Mouse (Mus musculus) forebrain, embryonic 11.5 days (tissue): ENCODE results near the gene Plekhm1. TPM values are rescaled to one million over a fixed set of nuclear protein-coding genes. Genes with fewer than 3 reads are reported as not detected.
"Not testable (repeated sequence)": the region's sequence is repeated elsewhere in the genome, so short reads cannot be mapped to it uniquely, and the experiment has no call there.

Experiments used
- ATAC-seq: fragments of 200-750 bp; cut with Nextera tagmentation; replicated peaks from 2 replicates; pipeline ENCODE4 v1.8.0; 2017; ENCODE audit warnings: moderate TSS enrichment; ENCODE audit not compliant: low FRiP score
- DNase-seq: peaks from one replicate; pipeline ENCODE4 v3.0.0-alpha.2; 2017; ENCODE audit warnings: low spot score
- H3K27ac ChIP-seq: fragments of 300-500 bp; sonication (generic); 2 replicates; pipeline ENCODE4 v1.5.1; 2014; ENCODE audit warnings: low read depth, low read length
- H3K27me3 ChIP-seq: fragments of 300-500 bp; sonication (generic); 2 replicates; pipeline ENCODE4 v1.6.1; 2014; ENCODE audit warnings: mild to moderate bottlenecking, low read length, mixed read lengths; ENCODE audit not compliant: control insufficient read depth, insufficient read depth
- H3K36me3 ChIP-seq: fragments of 300-500 bp; sonication (generic); 2 replicates; pipeline ENCODE4 v1.6.1; 2014; ENCODE audit warnings: mild to moderate bottlenecking, low read length, moderate library complexity, mixed read lengths; ENCODE audit not compliant: control insufficient read depth, insufficient read depth
- H3K4me1 ChIP-seq: fragments of 300-500 bp; sonication (generic); replicated peaks from 2 replicates; pipeline ENCODE4 v1.6.1; 2014; ENCODE audit warnings: low read length, mixed read lengths; ENCODE audit not compliant: control insufficient read depth, insufficient read depth
- H3K4me2 ChIP-seq: fragments of 300-500 bp; sonication (generic); 2 replicates; pipeline ENCODE4 v1.6.1; 2014; ENCODE audit warnings: low read depth, mild to moderate bottlenecking, low read length, moderate library complexity, mixed read lengths; ENCODE audit not compliant: severe bottlenecking
- H3K4me3 ChIP-seq: fragments of 300-500 bp; sonication (generic); 2 replicates; pipeline ENCODE4 v1.5.1; 2014; ENCODE audit warnings: low read depth, low read length
- H3K9ac ChIP-seq: fragments of 300-500 bp; sonication (generic); 2 replicates; pipeline ENCODE4 v1.6.1; 2014; ENCODE audit warnings: low read length
- H3K9me3 ChIP-seq: fragments of 300-500 bp; sonication (generic); 2 replicates; pipeline ENCODE4 v1.6.1; 2016; ENCODE audit warnings: low read length, mixed read lengths; ENCODE audit not compliant: control insufficient read depth
- WGBS: fragments of 180-500 bp; shearing (Covaris S2); extraction: QIAGEN DNeasy Blood & Tissue Kit; methylation state at CpG from one replicate; pipeline ENCODE4 v1.1.7; 2014; 5-methylcytosine and 5-hydroxymethylcytosine counted together
- polyA plus RNA-seq: library from polyadenylated mRNA; unstranded; fragments of >200 nt; fragmentation: Nextera tagmentation; extraction: Ambion mirVana; gene quantifications from 2 replicates; pipeline ENCODE4 v1.2.1, GENCODE M21; 2014

Gene Plekhm1
- 10.1 and 11.3 TPM in 2 replicates for polyA plus RNA-seq

DNA sequence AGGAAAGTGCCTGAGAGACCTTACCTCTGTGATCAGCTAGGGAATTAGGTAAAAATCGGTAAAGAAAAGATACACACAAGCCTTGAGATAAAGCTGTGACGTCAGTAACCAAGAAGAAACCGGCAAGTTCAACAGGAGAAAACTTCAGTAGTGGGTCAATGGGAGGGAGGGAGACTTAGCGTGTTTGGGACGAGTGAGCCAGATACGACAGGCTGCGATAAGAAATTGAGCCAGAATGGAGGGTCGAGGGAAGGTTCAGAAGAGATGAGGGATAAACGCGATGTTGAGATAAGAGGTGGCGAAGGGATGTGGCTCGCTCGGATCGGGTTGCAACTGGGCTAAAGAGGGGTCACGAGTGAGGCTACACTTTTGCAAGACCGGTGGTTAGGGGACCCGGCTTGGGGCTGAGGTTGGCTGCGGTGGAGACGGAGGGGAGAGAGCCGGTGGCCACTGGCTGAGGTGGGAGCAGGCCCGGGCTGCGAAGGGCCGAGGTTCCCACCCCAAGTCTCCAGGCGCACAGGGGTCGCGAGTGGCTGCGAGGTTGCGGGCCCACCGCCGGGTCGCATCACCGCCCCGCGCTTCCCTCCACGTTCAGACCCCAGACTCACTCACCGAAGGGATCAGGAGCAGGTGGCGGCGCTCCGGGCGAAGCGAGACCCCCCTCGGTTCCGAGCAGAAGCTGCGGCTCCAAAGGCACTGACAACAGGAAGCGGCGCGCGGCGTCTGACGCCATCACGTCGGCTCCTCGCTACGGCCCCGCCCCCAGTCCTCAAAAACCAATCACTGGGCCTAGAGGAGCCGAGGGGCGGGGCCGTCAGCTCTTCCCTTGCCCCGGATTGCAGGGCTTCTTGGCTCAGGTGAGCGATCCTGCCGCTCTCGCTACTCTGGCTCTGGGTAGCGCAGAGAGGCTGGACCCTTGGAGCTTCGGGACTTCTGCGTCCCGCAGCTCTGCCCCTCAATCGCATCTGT is at the start of gene Plekhm1:
Gene Plekhm1, minus strand, starts transcription at position 707 of the 969 bp plus-strand sequence.
- WGBS = under 1% methylated on average over 67 of the region's 67 CpGs
- Histone ChIP-seq H3K9me3 (no peaks in the 10 kb centered on the region), H3K9ac (peak within 1 kb of the TSS; percentile 77), H3K27ac (no peak within 1 kb of the TSS), H3K4me2 (peak within 1 kb of the TSS; percentile 89), H3K27me3 (no peaks in the 10 kb centered on the region), H3K4me1 (peaks cover 4% of the 10 kb centered on the region), H3K4me3 (peak within 1 kb of the TSS; percentile 73), H3K36me3 (no peaks in the 10 kb centered on the region)
- DNase-seq (peak; percentile 96), ATAC-seq (peak; percentile 98)

DNA sequence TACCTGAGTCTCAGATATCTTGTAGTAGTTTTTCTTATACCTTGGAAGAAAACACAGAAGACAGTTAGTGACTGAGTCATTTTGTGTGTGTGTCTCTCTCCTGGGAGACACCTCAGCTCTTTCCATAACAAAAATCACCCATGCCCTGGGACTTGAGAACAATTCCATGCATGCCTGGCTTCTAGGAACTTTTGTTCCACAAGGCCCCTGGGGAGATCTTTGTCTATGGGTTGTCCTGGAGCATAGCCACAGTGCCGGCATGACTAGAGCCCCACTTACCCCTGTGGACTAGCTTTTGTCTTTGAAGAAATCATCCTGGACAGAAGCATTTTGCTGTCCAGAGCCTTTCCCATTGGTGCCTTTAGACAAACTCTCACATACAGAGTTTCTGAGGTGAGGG is 38.6 kb upstream of the Plekhm1 start:
- not testable (repeated sequence) for H3K27me3 ChIP-seq, H3K27ac ChIP-seq, H3K4me2 ChIP-seq, H3K9ac ChIP-seq, H3K4me1 ChIP-seq, H3K9me3 ChIP-seq, DNase-seq, ATAC-seq, H3K4me3 ChIP-seq, H3K36me3 ChIP-seq
- WGBS = 68% methylated on average over 1 of the region's 1 CpGs

DNA sequence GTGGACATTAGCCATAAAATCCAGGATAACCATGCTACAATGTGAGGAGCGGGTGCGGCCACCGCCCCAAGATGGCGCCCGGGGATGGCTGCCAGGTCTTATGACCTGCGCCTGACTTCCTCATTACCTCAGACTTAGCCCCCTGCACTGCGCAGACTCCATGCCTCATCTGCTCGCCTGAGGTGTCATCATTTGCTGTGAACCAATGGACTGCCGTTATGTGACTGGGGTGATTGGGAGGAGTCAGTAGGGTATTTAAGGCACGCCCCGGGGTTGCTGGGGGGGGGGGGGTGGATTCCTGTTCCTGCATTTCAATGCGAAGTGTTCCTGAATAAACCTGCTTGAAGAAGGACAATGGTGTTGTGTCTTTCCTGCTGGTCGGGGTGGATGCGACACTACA is 37.2 kb upstream of the Plekhm1 start:
- not testable (repeated sequence) for H3K4me2 ChIP-seq, H3K4me3 ChIP-seq, H3K9me3 ChIP-seq, ATAC-seq, H3K27me3 ChIP-seq, H3K9ac ChIP-seq, H3K36me3 ChIP-seq, DNase-seq, H3K4me1 ChIP-seq, H3K27ac ChIP-seq
- 90% methylated on average over 14 of the region's 14 CpGs for WGBS

- DNase-seq (no peak), ATAC-seq (no peak)
- Histone ChIP-seq H3K9ac (no peak overlapping the region), H3K9me3 (no peaks in the 10 kb centered on the region), H3K4me3 (no peak overlapping the region), H3K27me3 (no peaks in the 10 kb centered on the region), H3K4me1 (no peaks in the 10 kb centered on the region), H3K36me3 (no peaks in the 10 kb centered on the region; the same call in 1 of the 2 replicates), H3K27ac (no peak overlapping the region), H3K4me2 (no peak overlapping the region)
- 93% methylated on average over 3 of the region's 3 CpGs for WGBS
Measured at GRCm38 (mm10) chr11:103443678-103444077, 31.2 kb upstream of the Plekhm1 start.

DNA sequence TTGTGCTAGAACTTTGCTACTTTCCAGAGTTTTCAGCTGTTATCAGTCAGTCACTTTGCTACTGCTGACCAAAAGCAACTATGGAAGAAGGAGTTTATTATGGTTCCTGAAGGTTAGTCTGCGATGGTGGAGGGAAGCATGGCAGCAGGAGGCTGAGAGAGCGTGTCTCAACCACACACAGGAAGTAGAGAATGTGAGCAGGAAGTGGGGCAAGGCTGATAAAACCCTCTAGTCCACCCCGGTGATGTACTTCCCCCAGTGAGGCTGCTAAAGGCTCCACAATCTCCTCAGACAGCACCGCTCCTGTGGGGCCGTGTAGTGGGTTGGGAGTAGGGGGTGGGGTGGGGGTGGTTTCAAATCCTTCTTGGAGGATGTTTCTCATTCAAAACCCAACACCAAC is 23.8 kb upstream of the Plekhm1 start:
- 88% methylated on average over 5 of the region's 5 CpGs for WGBS
- DNase-seq (no peak), ATAC-seq (no peak)
- Histone ChIP-seq H3K27me3 (no peaks in the 10 kb centered on the region), H3K27ac (no peak overlapping the region), H3K4me3 (no peak overlapping the region), H3K4me2 (no peak overlapping the region), H3K9me3 (no peaks in the 10 kb centered on the region), H3K4me1 (no peaks in the 10 kb centered on the region), H3K36me3 (no peaks in the 10 kb centered on the region), H3K9ac (no peak overlapping the region)

- ATAC-seq (no peak), DNase-seq (no peak)
- no peaks in the 10 kb centered on the region for H3K9me3 ChIP-seq
- H3K36me3 ChIP-seq = no peaks in the 10 kb centered on the region
- no peak overlapping the region for H3K27ac ChIP-seq
- no peaks in the 10 kb centered on the region for H3K27me3 ChIP-seq
- H3K9ac ChIP-seq = no peak overlapping the region
- 31% methylated on average over 5 of the region's 5 CpGs for WGBS
- no peak overlapping the region for H3K4me2 ChIP-seq
- H3K4me1 ChIP-seq = no peaks in the 10 kb centered on the region
- H3K4me3 ChIP-seq = no peak overlapping the region
Measured at GRCm38 (mm10) chr11:103425031-103425430, 12.5 kb upstream of the Plekhm1 start.

GRCm38 (mm10) chr11:103419667-103420066 is 7.2 kb upstream of the Plekhm1 start:
- 87% methylated on average over 13 of the region's 13 CpGs for WGBS
- Histone ChIP-seq H3K9me3 (no peaks in the 10 kb centered on the region), H3K9ac (no peak overlapping the region), H3K4me2 (no peak overlapping the region), H3K27me3 (no peaks in the 10 kb centered on the region), H3K36me3 (no peaks in the 10 kb centered on the region), H3K4me1 (no peaks in the 10 kb centered on the region), H3K4me3 (no peak overlapping the region), H3K27ac (no peak overlapping the region)
- ATAC-seq (no peak), DNase-seq (no peak)

DNA sequence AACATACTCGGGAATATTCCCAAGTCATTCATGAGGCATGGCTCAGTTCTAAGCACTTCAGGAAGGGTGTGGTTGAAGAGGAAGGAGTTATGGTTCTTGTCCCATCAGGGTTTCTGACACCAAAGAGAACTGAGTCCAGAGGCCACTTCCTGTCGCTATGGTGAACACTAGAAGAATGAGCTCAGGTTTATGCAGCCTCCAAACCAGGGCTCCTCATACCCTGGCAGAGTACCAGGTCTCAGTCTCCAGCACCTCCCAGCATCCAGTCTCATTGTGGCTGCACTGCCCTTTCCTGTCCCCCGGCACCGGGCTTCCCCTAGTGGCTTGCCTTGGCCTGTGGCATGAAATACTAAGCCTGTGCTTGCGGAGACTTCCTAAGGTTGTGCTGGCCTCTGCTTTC is 6.7 kb upstream of the Plekhm1 start:
- H3K27me3 ChIP-seq = no peaks in the 10 kb centered on the region
- no peak overlapping the region for H3K9ac ChIP-seq
- H3K36me3 ChIP-seq = no peaks in the 10 kb centered on the region
- no peak overlapping the region for H3K4me2 ChIP-seq
- H3K4me3 ChIP-seq = no peak overlapping the region
- H3K9me3 ChIP-seq = no peaks in the 10 kb centered on the region
- H3K27ac ChIP-seq = no peak overlapping the region
- ATAC-seq = no peak
- no peak for DNase-seq
- WGBS = 84% methylated on average over 5 of the region's 5 CpGs
- H3K4me1 ChIP-seq = no peaks in the 10 kb centered on the region

DNA sequence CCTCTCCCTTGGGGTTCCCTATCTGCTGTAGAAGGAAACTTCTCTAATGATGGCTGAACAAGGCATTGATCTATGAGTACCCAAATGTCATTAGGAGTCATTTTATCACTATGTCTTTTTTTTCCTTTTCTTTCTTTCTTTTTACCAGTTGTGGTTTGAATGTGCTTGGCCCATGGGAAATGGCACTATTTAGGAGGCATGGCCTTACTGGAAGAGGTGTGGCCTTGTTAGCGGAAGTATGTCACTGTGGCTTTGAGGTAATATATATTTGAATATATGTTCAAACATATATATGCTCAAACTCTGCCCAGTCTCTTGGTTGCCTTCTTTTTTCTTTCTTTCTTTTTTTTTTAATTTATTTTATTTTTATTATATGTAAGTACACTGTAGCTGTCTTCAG is 1.0 kb upstream of the Plekhm1 start:
- Histone ChIP-seq H3K9me3 (no peaks in the 10 kb centered on the region), H3K4me2 (no peak overlapping the region), H3K9ac (no peak overlapping the region), H3K4me3 (no peak overlapping the region), H3K27ac (no peak overlapping the region), H3K36me3 (no peaks in the 10 kb centered on the region), H3K4me1 (peaks cover 4% of the 10 kb centered on the region), H3K27me3 (no peaks in the 10 kb centered on the region)
- WGBS = 92% methylated on average over 1 of the region's 1 CpGs
- ATAC-seq (no peak), DNase-seq (no peak)
